Comparison of ENCODE assay signal across 13 mouse cellular contexts in genomic region chr4:71765071-71765470, GRCm38 (mm10). TPM values are rescaled to one million over a fixed set of nuclear protein-coding genes. Genes with fewer than 3 reads are reported as not detected.
DNase-seq lines count a peak whose midpoint lies in the region; ATAC-seq lines count a peak whose summit lies in the region.
"Had no signal": no experiment of that assay in that cellular context is flagged by ENCODE, and none has a peak within 500 bp of the region (broad histone marks: within the 10 kb centered on the region; RNA-seq: fewer than 3 reads in every experiment).

No protein-coding gene starts in this region.

- H3K9me3 ChIP-seq in forebrain, embryonic 13.5 days (replicated peaks): no peaks in the 10 kb centered on the region
- no peaks in the 10 kb centered on the region for H3K9me3 ChIP-seq in midbrain, embryonic 14.5 days (ENCODE audit: control insufficient read depth, low read length)

- no peak overlapping the region for H3K4me2 ChIP-seq in forebrain, embryonic 13.5 days
- no peak overlapping the region for H3K4me2 ChIP-seq in midbrain, embryonic 14.5 days (ENCODE audit: low read length)

- no peak overlapping the region for H3K27ac ChIP-seq in forebrain, embryonic 13.5 days
- H3K27ac ChIP-seq in midbrain, embryonic 14.5 days (replicated peaks; ENCODE audit: low read depth, low read length): no peak overlapping the region

- 4% methylated on average over 3 of the region's 3 CpGs for WGBS in forebrain, embryonic 13.5 days
- WGBS in midbrain, embryonic 14.5 days: 10% methylated on average over 3 of the region's 3 CpGs

- ATAC-seq in forebrain, embryonic 13.5 days: peak; percentile 98
- ATAC-seq in midbrain, embryonic 14.5 days (ENCODE audit: low FRiP score, low TSS enrichment): peak; percentile 91

- H3K4me3 ChIP-seq in forebrain, embryonic 13.5 days: no peak overlapping the region
- H3K4me3 ChIP-seq in midbrain, embryonic 14.5 days (replicated peaks; ENCODE audit: low read depth, low read length): no peak overlapping the region

- no peaks in the 10 kb centered on the region for H3K36me3 ChIP-seq in forebrain, embryonic 13.5 days (ENCODE audit: poor library complexity, severe bottlenecking)
- no peaks in the 10 kb centered on the region for H3K36me3 ChIP-seq in midbrain, embryonic 14.5 days (ENCODE audit: control insufficient read depth, insufficient read depth, low read length)

- peak; percentile 87 for DNase-seq in brain, adult 2 months (ENCODE audit: low read depth, low spot score)
- peak; percentile 90 for DNase-seq in cerebellum, adult 9-11 months
- DNase-seq in midbrain, embryonic 14.5 days: peak; percentile 74
- DNase-seq in urinary bladder, postnatal 36 days (ENCODE audit: low spot score in 2 of 2): no peak
- no peak for DNase-seq in kidney, adult 8-10 months
- no peak for DNase-seq in gastrocnemius, adult 8-10 months (ENCODE audit: low spot score in 2 of 2)
- no peak for DNase-seq in kidney, adult 18-20 months
- DNase-seq: adrenal gland, postnatal 25 days; lung, adult 2 months; thymus, postnatal 4 days had no signal

- no peak overlapping the region for H3K9ac ChIP-seq in forebrain, embryonic 13.5 days
- no peak overlapping the region for H3K9ac ChIP-seq in midbrain, embryonic 14.5 days (replicated peaks; ENCODE audit: low read length)

- no peaks in the 10 kb centered on the region for H3K27me3 ChIP-seq in forebrain, embryonic 13.5 days
- no peaks in the 10 kb centered on the region; the same call in 1 of the 2 replicates for H3K27me3 ChIP-seq in midbrain, embryonic 14.5 days (ENCODE audit: control insufficient read depth, insufficient read depth, low read length)

- peaks cover 9% of the 10 kb centered on the region for H3K4me1 ChIP-seq in forebrain, embryonic 13.5 days
- no peaks in the 10 kb centered on the region for H3K4me1 ChIP-seq in midbrain, embryonic 14.5 days (ENCODE audit: control insufficient read depth, insufficient read depth, low read length)

RNA-seq across cellular contexts. Expression of gene Gm11232, which starts 7.3 kb away (rescaled TPM):
- polyA plus RNA-seq in forebrain, embryonic 13.5 days (2015; fragmentation: Nextera tagmentation; extraction: Ambion mirVana): not detected in 2 replicates
- polyA plus RNA-seq in midbrain, embryonic 14.5 days (2014; fragmentation: Nextera tagmentation; extraction: Ambion mirVana): not detected in 2 replicates
- total RNA-seq in gastrocnemius, adult 8-10 months (2022): not detected
- total RNA-seq: adrenal gland, postnatal 25 days; hematopoietic stem cell, adult 5-6 weeks had no signal
- polyA plus RNA-seq: frontal cortex, adult 2 months; lung, adult 2 months had no signal

Comparison
In these comparisons a context has a peak if more than half of its experiments do, and no peak if none do; other contexts are left out.
1. DNase-seq: peak in brain, adult 2 months (single experiment), cerebellum, adult 9-11 months (single experiment) and midbrain, embryonic 14.5 days (single experiment); none in urinary bladder, postnatal 36 days (0 of 2), kidney, adult 8-10 months (0 of 2), gastrocnemius, adult 8-10 months (0 of 2) and kidney, adult 18-20 months (single experiment).